Mouse (Mus musculus) T-helper 17 cell (primary cell): Measurements from ENCODE around the gene D17Wsu92e.

ENCODE experiments used
- in situ Hi-C, 2 experiments: fragments of 300-600 bp; cut with MboI, MseI; formaldehyde crosslinking; loops; 1 replicate in 1 of 2; 2 replicates in 1 of 2; pipeline ENCODE4 v1.15.1; 2025; ENCODE audit warnings: high pct_unique_total_duplicates in 2 of 2

The D17Wsu92e gene

GRCm38 (mm10) chr17:27790976-27791375, 29.5 kb downstream of the D17Wsu92e start:
- in situ Hi-C loops = no loop called here

GRCm38 (mm10) chr17:27790015-27790414, 30.4 kb downstream of the D17Wsu92e start:
- in situ Hi-C loops = no loop called here

DNA sequence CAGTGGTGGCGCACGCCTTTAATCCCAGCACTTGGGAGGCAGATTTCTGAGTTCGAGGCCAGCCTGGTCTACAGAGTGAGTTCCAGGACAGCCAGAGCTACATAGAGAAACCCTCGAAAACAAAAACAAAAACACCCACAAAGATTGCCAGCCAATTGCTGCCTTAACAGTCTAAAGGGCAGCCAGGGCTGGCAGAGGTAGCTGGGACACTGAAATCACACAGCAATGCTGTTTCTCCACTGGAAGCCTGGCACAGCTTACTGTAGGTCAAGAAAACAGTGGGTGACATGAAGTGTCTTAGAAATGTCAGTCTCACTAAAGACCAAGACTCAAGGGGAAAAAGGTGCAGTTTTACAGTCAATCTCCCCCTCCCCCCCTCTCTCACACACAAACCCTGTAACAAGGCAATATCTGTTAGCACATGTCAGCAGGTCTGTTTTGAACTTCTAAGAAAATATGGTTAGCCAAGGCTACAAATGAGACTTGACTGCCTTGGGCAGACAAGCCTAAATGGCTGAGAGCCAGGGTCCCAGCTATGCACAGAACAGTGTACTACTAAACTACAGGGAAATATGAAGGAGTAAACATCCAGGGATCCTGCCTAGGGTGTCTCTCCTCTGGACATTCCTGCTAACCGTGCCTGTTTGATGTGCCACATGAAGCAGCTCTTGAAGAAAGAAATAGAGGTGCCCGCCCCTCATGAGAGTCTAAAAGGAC, 31.8 kb downstream of the D17Wsu92e start:
- in situ Hi-C loops = no loop called here

GRCm38 (mm10) chr17:27783567-27783966, 36.9 kb downstream of the D17Wsu92e start:
- in situ Hi-C loops = no loop called here

GRCm38 (mm10) chr17:27781059-27781687, 39.3 kb downstream of the D17Wsu92e start:
- in situ Hi-C loops = no loop called here

DNA sequence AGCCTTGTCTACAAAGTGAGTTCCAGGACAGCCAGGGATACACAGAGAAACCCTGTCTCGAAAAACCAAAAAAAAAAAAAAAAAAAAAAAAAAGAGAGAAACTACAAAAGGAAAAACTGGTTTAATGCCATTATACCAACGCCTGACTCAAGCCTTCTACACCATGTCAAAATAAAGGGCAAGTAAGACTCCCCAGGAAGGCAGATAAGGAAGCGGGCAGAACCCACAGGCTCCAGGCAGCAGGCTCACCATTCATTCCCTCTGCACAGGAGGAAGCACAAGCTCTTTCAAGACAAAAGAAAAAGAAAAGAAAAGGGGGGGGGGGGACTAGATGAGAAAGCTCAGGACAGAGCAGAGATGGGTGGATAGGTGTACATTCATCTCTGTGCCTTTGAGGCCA, 40.7 kb downstream of the D17Wsu92e start:
- in situ Hi-C loops = no loop called here

DNA sequence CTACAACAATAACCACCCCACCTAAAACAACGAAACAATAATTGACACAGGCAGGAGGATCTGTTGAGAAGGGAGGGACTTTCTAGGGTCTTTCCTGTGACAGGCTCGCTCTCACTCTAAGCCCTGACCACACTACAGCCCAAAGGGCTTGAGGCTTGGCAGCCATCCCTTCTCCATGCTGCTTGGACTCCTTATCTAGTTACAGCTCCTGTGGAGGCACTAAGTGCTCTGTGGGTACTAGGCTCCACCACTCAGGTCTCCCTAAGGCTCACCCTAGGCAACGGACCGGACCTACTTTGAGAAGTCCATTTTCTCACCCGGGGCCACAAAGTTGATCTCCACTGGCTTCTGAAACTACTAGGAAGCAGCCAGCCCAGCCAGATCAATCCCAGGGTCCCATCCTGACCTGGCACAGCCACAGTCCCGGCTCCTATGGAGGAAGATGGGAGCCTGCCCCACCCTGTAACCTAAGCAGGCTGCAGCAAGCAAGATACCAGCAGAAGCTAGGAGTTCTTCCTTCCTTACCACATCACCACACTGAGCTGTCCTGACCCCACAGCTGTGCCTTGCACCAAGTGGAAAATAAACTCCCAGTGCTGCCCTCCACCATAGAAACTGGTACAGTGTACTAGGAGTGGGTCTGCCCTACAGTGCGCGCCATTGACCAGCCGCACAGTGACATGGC, 41.6 kb downstream of the D17Wsu92e start:
- in situ Hi-C loops = no loop called here

GRCm38 (mm10) chr17:27777823-27778222, 42.6 kb downstream of the D17Wsu92e start:
- in situ Hi-C loops = no loop called here

- in situ Hi-C loops = no loop called here
Observed at GRCm38 (mm10) chr17:27774198-27774597, 46.2 kb downstream of the D17Wsu92e start.

DNA sequence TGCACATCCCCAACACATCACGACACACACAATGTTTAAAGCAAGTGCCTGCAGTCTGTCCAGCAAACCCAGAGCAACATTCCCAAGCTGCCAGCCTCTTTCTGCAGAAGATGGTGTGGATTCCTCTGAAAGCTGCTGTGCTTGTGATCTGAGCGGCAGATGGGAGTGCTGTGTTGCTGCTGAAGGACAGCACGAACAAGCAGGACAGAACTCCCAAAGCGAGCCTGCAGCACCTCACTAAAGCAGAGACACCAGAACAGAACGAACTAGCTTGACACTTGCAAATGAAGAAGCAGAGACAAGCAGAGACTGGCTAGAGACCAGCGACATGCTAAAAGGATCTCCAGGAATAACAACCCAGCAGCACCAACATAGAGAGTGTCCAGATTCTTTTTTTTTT, 48.8 kb downstream of the D17Wsu92e start:
- in situ Hi-C loops = no loop called here

- in situ Hi-C loops = loop anchor here in 1 of 2 experiments (5.0 kb wide), 1 partner anchor 48 kb away; no protein-coding TSS in a partner anchor
Observed at GRCm38 (mm10) chr17:27768817-27769542, 51.5 kb downstream of the D17Wsu92e start.

DNA sequence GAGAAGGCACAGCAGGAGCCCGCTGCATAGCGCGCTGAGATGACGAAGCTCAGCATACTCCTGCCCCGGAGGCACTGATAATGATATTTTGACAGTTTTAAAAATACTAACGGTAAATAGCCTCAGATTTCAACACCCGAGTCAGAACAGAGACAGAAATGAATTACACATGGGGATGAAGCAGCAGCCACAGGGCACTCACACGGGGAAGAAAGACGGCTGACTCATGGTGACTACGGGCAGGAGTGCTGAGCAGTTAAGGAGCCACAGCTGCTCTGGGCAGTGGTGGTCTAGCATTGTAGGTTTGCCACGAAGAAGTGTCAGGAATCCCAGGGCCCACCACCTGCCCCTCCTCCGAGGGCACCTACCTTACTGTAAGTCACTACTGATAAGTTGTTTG, 52.9 kb downstream of the D17Wsu92e start:
- in situ Hi-C loops = loop anchor here in 1 of 2 experiments (5.0 kb wide), 1 partner anchor 50 kb away; no protein-coding TSS in a partner anchor

DNA sequence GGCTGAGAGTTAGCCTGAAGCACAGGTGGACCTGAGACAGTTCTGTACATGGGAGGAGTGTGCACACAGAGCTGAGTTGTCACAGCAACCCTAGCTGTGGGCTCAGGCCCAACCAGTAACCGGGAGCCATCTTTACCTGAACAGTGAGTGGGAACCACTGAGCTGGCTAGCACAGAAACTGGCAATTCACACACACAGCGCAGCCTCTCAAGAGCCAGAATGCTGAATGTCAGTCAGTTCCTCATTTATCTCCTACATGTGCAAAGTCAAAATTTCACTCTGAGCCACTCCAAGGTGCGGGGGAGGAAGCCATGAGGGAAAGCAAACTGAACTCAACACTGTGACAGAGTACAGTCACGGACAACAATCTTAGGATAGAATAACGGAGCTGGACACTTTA, 53.3 kb downstream of the D17Wsu92e start:
- in situ Hi-C loops = loop anchor here in 1 of 2 experiments (5.0 kb wide), 1 partner anchor 50 kb away; no protein-coding TSS in a partner anchor

- in situ Hi-C loops = loop anchor here in 1 of 2 experiments (5.0 kb wide), 1 partner anchor 52 kb away; no protein-coding TSS in a partner anchor
Observed at GRCm38 (mm10) chr17:27765066-27765465, 55.4 kb downstream of the D17Wsu92e start.

- in situ Hi-C loops = no loop called here
Observed at GRCm38 (mm10) chr17:27764453-27764852, 56.0 kb downstream of the D17Wsu92e start.

DNA sequence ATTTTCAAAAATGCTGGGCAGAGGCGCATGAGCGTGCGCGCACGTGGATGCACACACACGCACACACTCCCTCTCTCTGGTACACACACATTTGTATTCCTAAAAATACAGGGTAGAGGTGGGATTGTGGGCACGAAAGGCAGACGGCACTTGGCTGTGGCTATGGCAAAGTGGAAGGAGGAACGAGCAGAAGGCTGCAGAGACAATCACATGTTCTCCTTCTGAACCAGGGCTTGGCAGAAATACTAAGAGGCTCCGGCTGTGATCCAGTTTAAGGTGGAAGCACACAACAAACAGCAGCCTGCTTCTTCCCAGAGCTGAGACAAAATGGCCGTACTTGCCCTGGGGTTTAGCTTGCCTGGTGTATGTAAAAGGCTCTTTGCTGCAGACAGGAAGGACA, 57.6 kb downstream of the D17Wsu92e start:
- in situ Hi-C loops = no loop called here

GRCm38 (mm10) chr17:27761639-27762336, 58.7 kb downstream of the D17Wsu92e start:
- in situ Hi-C loops = no loop called here

DNA sequence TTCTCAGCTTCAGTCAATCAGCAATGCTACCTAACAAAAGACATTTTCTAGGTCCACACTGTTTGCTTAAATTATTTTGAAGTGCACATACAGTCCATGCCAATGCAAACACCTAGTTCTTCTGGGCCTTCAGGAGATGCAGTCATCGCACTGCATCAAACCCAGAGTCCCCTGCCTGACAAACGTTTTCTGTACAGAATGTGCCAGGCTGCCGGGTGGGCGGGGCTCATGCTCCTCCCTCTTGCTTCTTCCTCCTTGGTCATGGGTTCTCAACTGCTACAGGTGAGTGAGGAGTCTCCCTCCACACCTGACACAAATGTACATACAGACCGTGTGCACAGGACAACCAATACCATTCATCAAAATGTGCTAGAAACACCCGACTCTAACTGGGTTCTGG, 60.3 kb downstream of the D17Wsu92e start:
- in situ Hi-C loops = no loop called here

GRCm38 (mm10) chr17:27751314-27752202, 68.9 kb downstream of the D17Wsu92e start:
- in situ Hi-C loops = no loop called here

DNA sequence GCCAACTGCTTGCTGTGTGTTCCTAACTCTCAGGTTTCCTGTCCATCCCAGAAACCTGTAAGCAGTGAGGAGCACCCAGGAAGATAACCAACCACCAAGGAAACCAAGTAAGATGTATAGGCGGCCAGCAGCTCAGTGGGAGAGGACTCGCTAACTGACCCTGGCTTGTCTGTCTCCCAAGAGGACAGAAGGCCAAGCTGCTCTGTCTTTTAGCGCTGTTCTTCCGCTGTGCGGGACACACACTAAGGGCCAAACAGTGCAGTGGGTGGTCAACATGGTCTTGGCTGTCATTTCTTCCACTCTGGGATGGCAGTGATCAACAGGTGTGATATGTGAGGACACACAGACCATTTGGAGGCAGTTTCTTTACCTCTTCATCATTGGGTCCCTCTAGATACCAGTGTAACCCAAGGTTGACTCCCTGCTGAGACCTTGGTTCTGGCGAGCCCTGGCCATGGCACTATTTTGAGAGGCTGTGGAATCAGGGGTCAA, 70.0 kb downstream of the D17Wsu92e start:
- in situ Hi-C loops = no loop called here
